Mouse (Mus musculus): ENCODE measurements at regions not wholly inside any gene's neighbourhood (a gene's known extent, or its start where the extent isn't known, plus 50 kb on each side); places are given as distances from the start of the nearest gene placed in this dataset.

- TF ChIP-seq POLR2A (IDR thresholded peaks at IDR 0.05; ENCODE audit: extremely low read depth, insufficient read depth, low read length) (no peak), CTCF (IDR thresholded peaks at IDR 0.05; ENCODE audit: extremely low read depth, insufficient read depth, low read length) (no peak)
These were observed 230.8 kb downstream of the Cd109 start for GRCm38 (mm10) chr9:78846110-78846509.

All from cortical plate, adult 2 months (tissue).